Mouse (Mus musculus) MEL (cell line): ENCODE measurements at regions not wholly inside any gene's neighbourhood (a gene's known extent, or its start where the extent isn't known, plus 50 kb on each side); places are given as distances from the start of the nearest gene placed in this dataset.

Experiments
- DNase-seq: peaks from one replicate; pipeline ENCODE4 v3.0.0; 2011; ENCODE audit warnings: low read depth, low spot score
- H3K27ac ChIP-seq: 2 replicates; pipeline ENCODE4 v1.5.1; 2012; ENCODE audit warnings: low read depth, mild to moderate bottlenecking, control low read depth, low read length, moderate library complexity; ENCODE audit not compliant: control insufficient read depth
- H3K27me3 ChIP-seq, 2 experiments: fragments of 150-350 bp in 1 of 2; sonication (generic) in 1 of 2; 2 replicates each; pipeline ENCODE4 v1.6.1; 2012; ENCODE audit warnings: low read length in 2 of 2, mild to moderate bottlenecking in 2 of 2, improper control_type of control experiment in 1 of 2, moderate library complexity in 1 of 2; ENCODE audit not compliant: insufficient read depth in 2 of 2, control insufficient read depth in 1 of 2
- H3K36me3 ChIP-seq, 2 experiments: 2 replicates each; pipeline ENCODE4 v1.6.1; 2012 to 2014; ENCODE audit warnings: low read length in 2 of 2, improper control_type of control experiment in 1 of 2, inconsistent platforms in 1 of 2, mild to moderate bottlenecking in 1 of 2; ENCODE audit not compliant: insufficient read depth in 2 of 2, control insufficient read depth in 1 of 2
- H3K4me1 ChIP-seq, 2 experiments: fragments of 150-350 bp in 1 of 2; sonication (generic) in 1 of 2; 2 replicates each; pipeline ENCODE4 v1.6.1; 2012; ENCODE audit warnings: low read length in 2 of 2, improper control_type of control experiment in 1 of 2, mild to moderate bottlenecking in 1 of 2; ENCODE audit not compliant: insufficient read depth in 2 of 2, control insufficient read depth in 1 of 2
- H3K4me3 ChIP-seq, 2 experiments: fragments of 150-350 bp in 1 of 2; sonication (generic) in 1 of 2; 2 replicates each; pipeline ENCODE4 v1.5.1; 2012; ENCODE audit warnings: low read depth in 2 of 2, low read length in 2 of 2, mild to moderate bottlenecking in 2 of 2, moderate library complexity in 2 of 2, control low read depth in 1 of 2, improper control_type of control experiment in 1 of 2; ENCODE audit not compliant: control insufficient read depth in 1 of 2, insufficient read depth in 1 of 2
- H3K79me2 ChIP-seq: 2 replicates; pipeline ENCODE4 v1.6.1; 2012; ENCODE audit warnings: mild to moderate bottlenecking, low read length, moderate library complexity; ENCODE audit not compliant: control insufficient read depth, poor library complexity, insufficient read depth
- H3K9ac ChIP-seq: 2 replicates; pipeline ENCODE4 v1.6.1; 2012; ENCODE audit warnings: low read depth, mild to moderate bottlenecking, control low read depth, low read length, moderate library complexity; ENCODE audit not compliant: control insufficient read depth, poor library complexity, severe bottlenecking
- H3K9me3 ChIP-seq: fragments of 150-350 bp; sonication (generic); replicated peaks from 2 replicates; pipeline ENCODE4 v1.6.1; 2012; ENCODE audit warnings: mild to moderate bottlenecking, low read length, improper control_type of control experiment, moderate library complexity; ENCODE audit not compliant: insufficient read depth
- BHLHE40 ChIP-seq: IDR thresholded peaks from 2 replicates; pipeline ENCODE4 v1.6.1; 2012; ENCODE audit warnings: low read depth, mild to moderate bottlenecking, inconsistent platforms, low read length, improper control_type of control experiment, borderline replicate concordance
- CHD1 ChIP-seq: IDR thresholded peaks from 2 replicates; pipeline ENCODE4 v1.6.1; 2012; ENCODE audit warnings: low read depth, mild to moderate bottlenecking, inconsistent platforms, low read length, improper control_type of control experiment
- CHD2 ChIP-seq: IDR thresholded peaks from 2 replicates; pipeline ENCODE4 v1.6.1; 2011; ENCODE audit warnings: low read length, improper control_type of control experiment
- CTCF ChIP-seq, 3 experiments: IDR thresholded peaks in 2 of 3; conservative IDR thresholded peaks in 1 of 3; 2 replicates each; pipeline ENCODE4 v1.5.1; 2011 to 2012; ENCODE audit warnings: low read length in 3 of 3, low read depth in 2 of 3, mild to moderate bottlenecking in 2 of 3, improper control_type of control experiment in 1 of 3, inconsistent platforms in 1 of 3, mixed read lengths in 1 of 3, moderate library complexity in 1 of 3; ENCODE audit not compliant: control insufficient read depth in 1 of 3, insufficient read depth in 1 of 3, poor library complexity in 1 of 3, severe bottlenecking in 1 of 3
- GABPA ChIP-seq: IDR thresholded peaks from 2 replicates; pipeline ENCODE4 v1.6.1; 2012; ENCODE audit warnings: low read depth, mild to moderate bottlenecking, inconsistent platforms, low read length, improper control_type of control experiment, moderate library complexity
- JUND ChIP-seq: IDR thresholded peaks from 2 replicates; pipeline ENCODE4 v1.6.1; 2011; ENCODE audit warnings: low read depth, mild to moderate bottlenecking, improper control_type of control experiment, low read length
- KAT2A ChIP-seq: conservative IDR thresholded peaks from 2 replicates; pipeline ENCODE4 v1.6.1; 2012; ENCODE audit warnings: low read depth, low read length, improper control_type of control experiment, inconsistent platforms
- MAZ ChIP-seq: IDR thresholded peaks from 2 replicates; pipeline ENCODE4 v1.6.1; 2012; ENCODE audit warnings: low read depth, mild to moderate bottlenecking, inconsistent platforms, low read length, improper control_type of control experiment
- MEF2A ChIP-seq: IDR thresholded peaks from 2 replicates; pipeline ENCODE4 v1.6.1; 2014; ENCODE audit warnings: low read depth, mild to moderate bottlenecking, inconsistent platforms, low read length, improper control_type of control experiment; ENCODE audit not compliant: poor library complexity, insufficient replicate concordance, severe bottlenecking; ENCODE audit errors: extremely low read depth
- MXI1 ChIP-seq: IDR thresholded peaks from 2 replicates; pipeline ENCODE4 v1.6.1; 2011; ENCODE audit warnings: mild to moderate bottlenecking, low read depth, low read length, improper control_type of control experiment
- MYB ChIP-seq: IDR thresholded peaks from 2 replicates; pipeline ENCODE4 v1.6.1; 2011; ENCODE audit warnings: mild to moderate bottlenecking, low read depth, low read length, improper control_type of control experiment
- MYC ChIP-seq: IDR thresholded peaks from 2 replicates; pipeline ENCODE4 v1.6.1; 2011; ENCODE audit warnings: low read depth, mild to moderate bottlenecking, low read length, improper control_type of control experiment, moderate library complexity
- NELFE ChIP-seq: IDR thresholded peaks from 2 replicates; pipeline ENCODE4 v1.6.1; 2011; ENCODE audit warnings: low read depth, low read length, improper control_type of control experiment
- NRF1 ChIP-seq: IDR thresholded peaks from 2 replicates; pipeline ENCODE4 v1.6.1; 2014; ENCODE audit warnings: low read depth, mild to moderate bottlenecking, inconsistent platforms, low read length, improper control_type of control experiment, moderate library complexity; ENCODE audit not compliant: poor library complexity, insufficient read depth, severe bottlenecking
- POLR2AphosphoS2 ChIP-seq: IDR thresholded peaks from 2 replicates; pipeline ENCODE4 v1.6.1; 2011; ENCODE audit warnings: low read length, improper control_type of control experiment
- POLR2AphosphoS5 ChIP-seq: IDR thresholded peaks from 2 replicates; pipeline ENCODE4 v1.6.1; 2012; ENCODE audit warnings: low read depth, borderline replicate concordance, mild to moderate bottlenecking, inconsistent platforms, low read length, moderate library complexity, mixed read lengths
- RAD21 ChIP-seq: IDR thresholded peaks from 2 replicates; pipeline ENCODE4 v1.6.1; 2011; ENCODE audit warnings: mild to moderate bottlenecking, low read depth, low read length, improper control_type of control experiment
- SIN3A ChIP-seq: IDR thresholded peaks from 2 replicates; pipeline ENCODE4 v1.6.1; 2012; ENCODE audit warnings: low read length, improper control_type of control experiment, inconsistent platforms
- UBTF ChIP-seq: IDR thresholded peaks from 2 replicates; pipeline ENCODE4 v1.6.1; 2012; ENCODE audit warnings: low read depth, mild to moderate bottlenecking, inconsistent platforms, low read length, improper control_type of control experiment, moderate library complexity, borderline replicate concordance; ENCODE audit not compliant: insufficient read depth
- USF1 ChIP-seq: IDR thresholded peaks from 2 replicates; pipeline ENCODE4 v1.6.1; 2014; ENCODE audit warnings: low read depth, mild to moderate bottlenecking, inconsistent platforms, low read length, improper control_type of control experiment, moderate library complexity
- USF2 ChIP-seq, 2 experiments: IDR thresholded peaks; 2 replicates each; pipeline ENCODE4 v1.6.1; 2011 to 2012; ENCODE audit warnings: improper control_type of control experiment in 2 of 2, low read length in 2 of 2, borderline replicate concordance in 1 of 2, inconsistent platforms in 1 of 2, low read depth in 1 of 2, mild to moderate bottlenecking in 1 of 2; ENCODE audit not compliant: insufficient read depth in 1 of 2
- ZC3H11A ChIP-seq: IDR thresholded peaks from 2 replicates; pipeline ENCODE4 v1.6.1; 2012; ENCODE audit warnings: low read depth, mild to moderate bottlenecking, inconsistent platforms, low read length, improper control_type of control experiment
- ZKSCAN1 ChIP-seq: IDR thresholded peaks from 2 replicates; pipeline ENCODE4 v1.6.1; 2012; ENCODE audit warnings: low read depth, mild to moderate bottlenecking, inconsistent platforms, low read length, improper control_type of control experiment, moderate library complexity

DNA sequence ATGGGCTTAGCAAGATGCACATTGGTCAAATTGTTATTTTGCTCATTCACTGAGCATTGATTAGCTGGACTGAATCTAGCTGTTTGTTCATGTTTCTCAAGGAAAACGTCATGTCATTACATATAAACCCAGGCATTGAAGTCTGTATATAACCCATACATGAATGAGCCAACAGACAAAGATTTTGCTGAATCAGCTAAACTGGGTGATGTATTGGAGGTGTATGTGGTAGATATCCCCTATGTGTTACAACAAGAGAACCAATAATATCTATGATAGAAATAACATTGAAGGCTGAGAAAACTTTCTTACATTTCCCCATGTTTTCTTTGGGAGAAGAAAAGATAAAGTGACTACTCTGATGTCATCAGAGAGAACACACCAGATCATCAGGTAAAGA is 362.3 kb downstream of the Ets1 start:
- no peaks in the 10 kb centered on the region for H3K4me1 ChIP-seq

DNA sequence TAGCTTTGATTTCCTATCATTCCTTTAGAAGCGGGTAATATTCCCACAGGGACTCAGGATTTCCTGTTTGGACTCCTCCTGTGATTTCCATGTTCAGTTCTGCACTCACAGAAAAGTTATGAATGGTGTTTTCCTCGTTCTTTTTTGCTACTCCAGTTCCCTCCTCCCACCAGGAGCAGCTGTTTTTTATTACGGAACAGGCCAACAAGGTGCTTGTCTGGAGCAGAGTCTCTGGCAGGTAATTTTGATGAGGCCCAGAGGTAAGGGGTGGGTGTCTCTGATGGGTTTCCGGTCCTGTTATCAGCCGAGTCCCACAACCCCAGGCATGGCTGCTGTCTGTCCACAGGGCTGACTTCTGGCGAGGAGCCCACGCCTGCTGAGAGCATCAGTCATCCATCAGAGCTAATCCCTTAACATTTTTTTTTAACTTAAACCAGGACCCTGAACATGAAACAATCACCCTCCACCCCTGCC is 364.7 kb downstream of the Ets1 start:
- Histone ChIP-seq H3K27me3 (no peaks in the 10 kb centered on the region), H3K9me3 (no peaks in the 10 kb centered on the region), H3K27ac (no peak overlapping the region), H3K4me3 (no peak overlapping the region), H3K9ac (no peak overlapping the region), H3K79me2 (no peaks in the 10 kb centered on the region), H3K4me1 (no peaks in the 10 kb centered on the region), H3K36me3 (no peaks in the 10 kb centered on the region)
- no peak for DNase-seq
- TF ChIP-seq RAD21 (no peak), ZKSCAN1 (no peak), KAT2A (no peak), CTCF (IDR thresholded peaks at IDR 0.05 in 2 of 3, conservative IDR thresholded peaks at IDR 0.05 in 1 of 3; ENCODE audit: control insufficient read depth in 1 of 3, insufficient read depth in 1 of 3, low read depth in 2 of 3, low read length in 3 of 3, poor library complexity in 1 of 3, severe bottlenecking in 1 of 3) (no peak), USF2 (IDR thresholded peaks at IDR 0.05; ENCODE audit: borderline replicate concordance in 1 of 2, insufficient read depth in 1 of 2, low read depth in 1 of 2, low read length in 2 of 2) (no peak), POLR2AphosphoS5 (no peak), POLR2AphosphoS2 (no peak), UBTF (no peak), JUND (no peak), MEF2A (no peak), NRF1 (no peak), MYB (no peak)

More for the DNA sequence above, 362.3 kb downstream of the Ets1 start:
- H3K4me3 ChIP-seq, result no peak overlapping the region
- no peaks in the 10 kb centered on the region for H3K36me3 ChIP-seq
- no peak overlapping the region for H3K27ac ChIP-seq
- no peak for TF ChIP-seq MYB
- no peak for TF ChIP-seq ZKSCAN1
- TF ChIP-seq MAZ, result no peak
- TF ChIP-seq NELFE, result no peak
- no peak for TF ChIP-seq BHLHE40
- TF ChIP-seq CTCF (IDR thresholded peaks at IDR 0.05 in 2 of 3, conservative IDR thresholded peaks at IDR 0.05 in 1 of 3; ENCODE audit: control insufficient read depth in 1 of 3, insufficient read depth in 1 of 3, low read depth in 2 of 3, low read length in 3 of 3, poor library complexity in 1 of 3, severe bottlenecking in 1 of 3), result no peak
- TF ChIP-seq ZC3H11A, result no peak
- TF ChIP-seq SIN3A, result no peak
- TF ChIP-seq USF1, result no peak
- no peak for TF ChIP-seq CHD2
- no peak for TF ChIP-seq UBTF
- TF ChIP-seq CHD1, result no peak
- no peak for TF ChIP-seq GABPA
- TF ChIP-seq MXI1, result no peak
- TF ChIP-seq MYC, result no peak
- TF ChIP-seq MEF2A, result no peak
- no peaks in the 10 kb centered on the region for H3K27me3 ChIP-seq
- H3K79me2 ChIP-seq, result no peaks in the 10 kb centered on the region
- no peaks in the 10 kb centered on the region for H3K9me3 ChIP-seq
- no peak for DNase-seq
- no peak overlapping the region for H3K9ac ChIP-seq
